Mouse (Mus musculus) ES-E14 (cell line): ENCODE results near the gene Kif11. TPM values are rescaled to one million over a fixed set of nuclear protein-coding genes. Genes with fewer than 3 reads are reported as not detected.

Source experiments
- DNase-seq: peaks from one replicate; pipeline ENCODE4 v3.0.0-alpha.2; 2013; ENCODE audit warnings: low read depth, low spot score
- H3K27ac ChIP-seq: 2 replicates; pipeline ENCODE4 v1.5.1; 2012; ENCODE audit warnings: low read depth, mild to moderate bottlenecking, low read length, moderate library complexity, mixed read lengths; ENCODE audit not compliant: poor library complexity, insufficient read depth, severe bottlenecking
- H3K36me3 ChIP-seq: 2 replicates; pipeline ENCODE4 v1.6.1; 2012; ENCODE audit warnings: mild to moderate bottlenecking, low read length, moderate library complexity, mixed read lengths; ENCODE audit not compliant: control insufficient read depth, poor library complexity, insufficient read depth, severe bottlenecking
- H3K4me1 ChIP-seq, 2 experiments: fragments of 150-350 bp in 1 of 2; sonication (generic) in 1 of 2; 2 replicates each; pipeline ENCODE4 v1.6.1; 2012; ENCODE audit warnings: low read length in 2 of 2, mild to moderate bottlenecking in 1 of 2, mixed read lengths in 1 of 2; ENCODE audit not compliant: control insufficient read depth in 2 of 2, insufficient read depth in 2 of 2, poor library complexity in 1 of 2
- H3K4me3 ChIP-seq, 2 experiments: fragments of 150-350 bp in 1 of 2; sonication (generic) in 1 of 2; 2 replicates each; pipeline ENCODE4 v1.5.1; 2012; ENCODE audit warnings: low read length in 2 of 2, low read depth in 1 of 2, mild to moderate bottlenecking in 1 of 2, mixed read lengths in 1 of 2; ENCODE audit not compliant: insufficient read depth in 1 of 2, poor library complexity in 1 of 2, severe bottlenecking in 1 of 2
- H3K9ac ChIP-seq: 2 replicates; pipeline ENCODE4 v1.6.1; 2012; ENCODE audit warnings: low read depth, mild to moderate bottlenecking, low read length, mixed read lengths; ENCODE audit not compliant: poor library complexity, insufficient read depth, severe bottlenecking
- H3K9me3 ChIP-seq: fragments of 150-350 bp; sonication (generic); 2 replicates; pipeline ENCODE4 v1.6.1; 2012; ENCODE audit warnings: low read depth, mild to moderate bottlenecking, low read length; ENCODE audit not compliant: control insufficient read depth, insufficient read depth
- CHD2 ChIP-seq: IDR thresholded peaks from 2 replicates; pipeline ENCODE4 v1.6.1; 2014; ENCODE audit warnings: mild to moderate bottlenecking, low read depth, low read length, inconsistent platforms
- HCFC1 ChIP-seq: IDR thresholded peaks from 2 replicates; pipeline ENCODE4 v1.6.1; 2012; ENCODE audit warnings: low read length, inconsistent platforms, borderline replicate concordance; ENCODE audit not compliant: insufficient read depth
- MAFK ChIP-seq: IDR thresholded peaks from 2 replicates; pipeline ENCODE4 v1.6.1; 2014; ENCODE audit warnings: mild to moderate bottlenecking, low read depth, low read length, inconsistent platforms; ENCODE audit not compliant: insufficient read depth
- ZC3H11A ChIP-seq: IDR thresholded peaks from 2 replicates; pipeline ENCODE4 v1.6.1; 2012; ENCODE audit warnings: low read depth, mild to moderate bottlenecking, inconsistent platforms, low read length, borderline replicate concordance
- ZNF384 ChIP-seq: IDR thresholded peaks from 2 replicates; pipeline ENCODE4 v1.6.1; 2012; ENCODE audit warnings: low read depth, low read length, inconsistent platforms
- in situ Hi-C, 2 experiments: fragments of 600-800 bp; cut with MboI; formaldehyde crosslinking; loops; one replicate each; pipeline ENCODE4 v1.15.1; 2025; ENCODE audit warnings: low sequenced_read_pairs in 2 of 2, inconsistent platforms in 1 of 2; ENCODE audit not compliant: unreplicated experiment in 2 of 2
- total RNA-seq: library from RNA; depleted of rRNA; stranded (reverse); fragments of 300-350 nt; gene quantifications from 2 replicates; pipeline ENCODE4 v1.2.3, GENCODE M21; 2012

Gene Kif11
- total RNA-seq, 1 experiment, result 59.4 TPM

GRCm38 (mm10) chr19:37418294-37418693 lies 42.1 kb downstream of the Kif11 start:
- DNase-seq, result peak; percentile 24
- Histone ChIP-seq H3K9ac (no peak overlapping the region), H3K36me3 (peaks cover 49% of the 10 kb centered on the region), H3K4me3 (no peak overlapping the region), H3K4me1 (no peaks in the 10 kb centered on the region), H3K9me3 (no peaks in the 10 kb centered on the region), H3K27ac (0 out of 2 replicates have a peak overlapping the region, but pooled peaks have one; percentile 52)
- in situ Hi-C loops, result no loop called here
- TF ChIP-seq MAFK, result no peak
- no peak for TF ChIP-seq HCFC1
- TF ChIP-seq CHD2, result no peak
- no peak for TF ChIP-seq ZNF384
- TF ChIP-seq ZC3H11A, result no peak

- Histone ChIP-seq H3K4me1 (no peaks in the 10 kb centered on the region), H3K4me3 (no peak overlapping the region), H3K36me3 (peaks cover 43% of the 10 kb centered on the region), H3K9ac (no peak overlapping the region), H3K9me3 (no peaks in the 10 kb centered on the region), H3K27ac (no peak overlapping the region)
- TF ChIP-seq HCFC1 (no peak), MAFK (no peak), ZNF384 (no peak), CHD2 (no peak), ZC3H11A (no peak)
- peak; percentile 70 for DNase-seq
- in situ Hi-C loops, result no loop called here
Measured at GRCm38 (mm10) chr19:37419613-37420012, 43.4 kb downstream of the Kif11 start.

DNA sequence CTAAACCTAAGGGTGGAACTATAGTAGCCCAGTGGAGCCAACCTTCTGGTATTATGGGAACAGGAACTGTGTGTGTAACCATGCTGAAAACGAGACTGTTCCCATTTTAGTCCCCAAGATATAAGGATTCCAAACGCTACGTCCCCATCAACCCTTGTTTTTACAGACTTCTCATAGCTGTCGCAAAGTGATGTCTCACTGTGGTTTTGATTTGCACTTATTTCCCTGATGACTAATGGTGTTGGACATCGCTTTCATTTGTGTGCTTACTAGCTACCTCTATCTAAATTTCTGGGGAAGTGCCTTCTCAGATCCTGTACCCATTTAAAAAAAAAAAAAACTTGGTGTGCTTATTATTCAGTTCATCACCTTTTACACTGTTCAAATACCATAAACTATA lies 52.4 kb downstream of the Kif11 start:
- TF ChIP-seq ZC3H11A (no peak), ZNF384 (no peak), HCFC1 (no peak), CHD2 (no peak), MAFK (no peak)
- no peaks in the 10 kb centered on the region for H3K9me3 ChIP-seq
- H3K4me3 ChIP-seq, result no peak overlapping the region
- no peak overlapping the region for H3K9ac ChIP-seq
- H3K4me1 ChIP-seq, result no peaks in the 10 kb centered on the region
- DNase-seq, result no peak
- H3K36me3 ChIP-seq, result no peaks in the 10 kb centered on the region
- in situ Hi-C loops, result no loop called here
- H3K27ac ChIP-seq, result no peak overlapping the region

- H3K27ac ChIP-seq, result no peak overlapping the region
- TF ChIP-seq CHD2 (no peak), ZC3H11A (no peak), MAFK (no peak), HCFC1 (no peak), ZNF384 (no peak)
- no peak overlapping the region for H3K4me3 ChIP-seq
- H3K9me3 ChIP-seq, result no peaks in the 10 kb centered on the region
- in situ Hi-C loops, result no loop called here
- no peaks in the 10 kb centered on the region for H3K36me3 ChIP-seq
- H3K4me1 ChIP-seq, result peaks cover 3 to 4% of the 10 kb centered on the region in 2 experiments; a peak in 2 of 4 replicates
- H3K9ac ChIP-seq, result no peak overlapping the region
- no peak for DNase-seq
Measured at GRCm38 (mm10) chr19:37431139-37431756, 55.0 kb downstream of the Kif11 start.
